Comparison of ENCODE assay signal across 11 mouse cellular contexts in the genomic region with DNA sequence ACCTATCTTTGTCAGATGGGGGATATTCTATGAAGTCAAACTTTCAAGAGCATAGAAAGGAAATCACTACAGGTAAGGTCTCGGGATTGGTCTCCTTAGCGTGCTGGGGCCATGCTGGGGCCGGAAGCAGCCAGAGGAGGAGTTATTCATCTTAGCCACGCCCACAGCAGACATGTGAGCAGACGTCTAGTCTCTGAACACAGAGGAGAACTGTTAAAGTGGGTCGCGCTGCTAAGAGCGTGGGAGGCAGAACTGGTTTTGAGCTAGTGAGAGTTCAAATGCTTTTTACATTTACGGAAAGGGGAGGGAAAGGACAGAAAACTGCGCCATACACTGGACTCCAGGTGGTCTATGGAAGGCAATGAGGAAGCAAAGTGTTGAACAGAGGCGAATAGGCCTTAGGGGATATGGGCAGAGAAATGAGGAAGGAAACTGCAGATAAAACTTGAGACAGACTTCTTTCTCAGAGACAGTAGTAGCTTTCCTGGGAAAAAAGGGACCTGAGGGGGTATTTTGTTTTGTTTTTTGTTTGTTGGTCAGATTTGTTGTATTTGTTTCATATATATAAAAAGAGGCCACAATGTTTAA. TPM values are rescaled to one million over a fixed set of nuclear protein-coding genes. Genes with fewer than 3 reads are reported as not detected.
A peak's percentile ranks its signal among the peaks of the same experiment; 100 is the strongest.
DNase-seq lines count a peak whose midpoint lies in the region; ATAC-seq and TF ChIP-seq lines count a peak whose summit lies in the region.
"Had no signal": no experiment of that assay in that cellular context is flagged by ENCODE, and none has a peak within 500 bp of the region (broad histone marks: within the 10 kb centered on the region; RNA-seq: fewer than 3 reads in every experiment).

No protein-coding gene starts in this region.

- WGBS in kidney, embryonic 15.5 days, result 71% methylated on average over 11 of the region's 11 CpGs
- WGBS in forebrain, embryonic 10.5 days, result 75% methylated on average over 11 of the region's 11 CpGs

- no peaks in the 10 kb centered on the region for H3K4me1 ChIP-seq in testis, adult 2 months (ENCODE audit: control insufficient read depth, insufficient read depth, low read length)
- peaks cover 11% of the 10 kb centered on the region for H3K4me1 ChIP-seq in kidney, embryonic 15.5 days
- H3K4me1 ChIP-seq in forebrain, embryonic 10.5 days, result peaks cover 6% of the 10 kb centered on the region
- H3K4me1 ChIP-seq: midbrain, embryonic 13.5 days had no signal

- H3K27me3 ChIP-seq in testis, adult 2 months (ENCODE audit: control insufficient read depth, insufficient read depth, low read length), result no peaks in the 10 kb centered on the region
- no peaks in the 10 kb centered on the region for H3K27me3 ChIP-seq in kidney, embryonic 15.5 days
- no peaks in the 10 kb centered on the region for H3K27me3 ChIP-seq in forebrain, embryonic 10.5 days (ENCODE audit: poor library complexity, severe bottlenecking)
- H3K27me3 ChIP-seq: midbrain, embryonic 13.5 days had no signal

- no peak overlapping the region for H3K4me2 ChIP-seq in kidney, embryonic 15.5 days
- H3K4me2 ChIP-seq: midbrain, embryonic 13.5 days had no signal

- H3K36me3 ChIP-seq in testis, adult 2 months (ENCODE audit: control insufficient read depth, insufficient read depth, low read length), result no peaks in the 10 kb centered on the region
- no peaks in the 10 kb centered on the region for H3K36me3 ChIP-seq in kidney, embryonic 15.5 days
- no peaks in the 10 kb centered on the region for H3K36me3 ChIP-seq in forebrain, embryonic 10.5 days (replicated peaks)
- H3K36me3 ChIP-seq: midbrain, embryonic 13.5 days had no signal

- peak; percentile 64; the same call in 1 of the 2 replicates for ATAC-seq in neutrophil, adult 5-6 weeks (ENCODE audit: extremely low read depth, insufficient number of reproducible peaks, low FRiP score, poor library complexity, severe bottlenecking)
- ATAC-seq in kidney, embryonic 15.5 days (replicated peaks; ENCODE audit: low FRiP score), result no peak
- ATAC-seq: midbrain, embryonic 13.5 days had no signal

- no peak for TF ChIP-seq CTCF in testis, adult 2 months (IDR thresholded peaks at IDR 0.05; ENCODE audit: control insufficient read depth, insufficient read depth, insufficient replicate concordance, low read depth, low read length)

- H3K4me3 ChIP-seq in testis, adult 2 months (ENCODE audit: control insufficient read depth, low read depth, low read length), result peak overlapping the region; percentile 1; the same call in 1 of the 2 replicates
- H3K4me3 ChIP-seq in kidney, embryonic 15.5 days (replicated peaks), result no peak overlapping the region
- no peak overlapping the region for H3K4me3 ChIP-seq in forebrain, embryonic 10.5 days
- H3K4me3 ChIP-seq: midbrain, embryonic 13.5 days had no signal

- no peak overlapping the region for H3K27ac ChIP-seq in testis, adult 2 months (ENCODE audit: control insufficient read depth, insufficient read depth, low read depth, low read length)
- H3K27ac ChIP-seq in kidney, embryonic 15.5 days, result no peak overlapping the region
- H3K27ac ChIP-seq in forebrain, embryonic 10.5 days, result no peak overlapping the region
- H3K27ac ChIP-seq: midbrain, embryonic 13.5 days had no signal

- no peak for DNase-seq in testis, postnatal 14 days (ENCODE audit: low spot score)
- peak; percentile 43 for DNase-seq in brain, adult 2 months (ENCODE audit: low read depth, low spot score)
- DNase-seq in cerebellum, adult 9-10 months, result no peak
- no peak for DNase-seq in forebrain, embryonic 10.5 days (ENCODE audit: extremely low spot score, low spot score)
- DNase-seq: cerebellum, postnatal 25 days; heart, postnatal 10 days; kidney, adult 18-20 months had no signal

- no peak overlapping the region for H3K9ac ChIP-seq in kidney, embryonic 15.5 days
- H3K9ac ChIP-seq: midbrain, embryonic 13.5 days had no signal

- no peaks in the 10 kb centered on the region for H3K9me3 ChIP-seq in kidney, embryonic 15.5 days (replicated peaks)
- H3K9me3 ChIP-seq in forebrain, embryonic 10.5 days, result no peaks in the 10 kb centered on the region
- H3K9me3 ChIP-seq: midbrain, embryonic 13.5 days had no signal

- no peak for TF ChIP-seq POLR2A in testis, adult 2 months (IDR thresholded peaks at IDR 0.05; ENCODE audit: control insufficient read depth, low read depth, low read length)

RNA-seq across cellular contexts. Expression of a gene that starts 22.0 kb away (rescaled TPM):
- polyA plus RNA-seq in testis, adult 2 months (2012; rRNA removed), result 46.3 and 57.1 TPM in 2 replicates
- 1.2 TPM in 1 of 2 replicates, not detected in the other for total RNA-seq in neutrophil, adult 5-6 weeks (2017)
- polyA plus RNA-seq in kidney, embryonic 15.5 days (2015; fragmentation: Nextera tagmentation; extraction: Ambion mirVana), result 0.22 and 0.66 TPM in 2 replicates
- 0.75 TPM in 1 of 2 replicates, not detected in the other for polyA plus RNA-seq in forebrain, embryonic 10.5 days (2016; fragmentation: Nextera tagmentation; extraction: Ambion mirVana)
- polyA plus RNA-seq: midbrain, embryonic 13.5 days had no signal

Comparison
In these comparisons a context has a peak if more than half of its experiments do, and no peak if none do; other contexts are left out.
1. RNA of a gene that starts 22.0 kb away (polyA plus RNA-seq): 46.3 to 57.1 TPM in testis, adult 2 months; 0.22 to 0.66 TPM in kidney, embryonic 15.5 days and 0.75 TPM in forebrain, embryonic 10.5 days; every median in the first group is over 10 times any median in the second.